Mouse (Mus musculus): Measurements from ENCODE around the gene Gulp1. TPM values are rescaled to one million over a fixed set of nuclear protein-coding genes. Genes with fewer than 3 reads are reported as not detected.

Gene Gulp1
- polyA plus RNA-seq, 1 experiment from 2014 or later: 28.0 TPM

GRCm38 (mm10) chr1:44778251-44778650 is 226.9 kb downstream of the Gulp1 start:
- DNase-seq (ENCODE audit: low spot score) (no peak), ATAC-seq (ENCODE audit: low FRiP score) (no peak)
- H3K36me3 ChIP-seq (ENCODE audit: control insufficient read depth, insufficient read depth, low read length): no peaks in the 10 kb centered on the region
- H3K9ac ChIP-seq (ENCODE audit: low read depth, low read length): no peak overlapping the region
- 76% methylated on average over 1 of the region's 1 CpGs for WGBS
- H3K9me3 ChIP-seq (ENCODE audit: control insufficient read depth, low read length): no peaks in the 10 kb centered on the region
- no peak overlapping the region for H3K4me2 ChIP-seq (replicated peaks; ENCODE audit: low read depth, low read length)
- H3K4me3 ChIP-seq (ENCODE audit: low read depth, low read length): no peak overlapping the region
- H3K27me3 ChIP-seq (ENCODE audit: control insufficient read depth, insufficient read depth, low read length): no peaks in the 10 kb centered on the region
- H3K27ac ChIP-seq (ENCODE audit: low read depth, low read length): no peak overlapping the region
- H3K4me1 ChIP-seq (replicated peaks; ENCODE audit: control insufficient read depth, insufficient read depth, low read length): no peaks in the 10 kb centered on the region

DNA sequence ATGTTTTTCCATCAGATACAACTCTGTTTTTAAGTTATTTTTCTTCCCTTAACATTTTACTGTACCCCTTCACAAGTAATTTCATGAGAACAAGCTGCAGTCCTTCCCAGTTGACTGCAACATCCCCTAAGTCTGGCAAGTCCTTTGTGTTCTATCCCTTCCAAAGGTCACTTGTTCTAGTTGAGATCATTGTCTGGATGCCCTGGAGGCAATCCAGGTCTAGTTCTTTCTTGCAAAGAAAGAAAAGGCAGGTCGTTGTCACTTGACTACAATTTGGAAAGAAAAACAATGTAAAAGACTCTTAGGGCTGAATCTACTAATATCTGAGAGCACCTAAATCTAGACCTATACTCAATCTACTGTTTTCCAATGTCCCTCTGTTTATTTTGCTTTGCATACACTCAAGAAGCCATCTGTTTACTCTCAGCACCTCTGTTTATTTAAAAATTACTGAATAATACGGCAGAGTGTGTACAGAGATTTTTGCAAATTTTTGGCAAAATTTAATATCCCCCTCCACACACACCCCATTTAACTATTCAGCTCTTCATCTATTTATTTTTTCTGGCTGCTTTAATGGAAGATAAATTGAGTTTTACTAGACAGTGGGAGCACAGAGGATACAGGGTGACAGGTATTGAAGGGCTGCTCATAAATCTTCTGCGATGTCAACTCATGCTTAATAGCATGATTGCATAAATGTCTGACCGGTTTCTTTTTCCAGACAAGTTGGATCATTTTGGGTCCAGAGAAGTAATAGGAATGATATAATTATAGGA is 252.5 kb downstream of the Gulp1 start:
- no peak for DNase-seq (ENCODE audit: low spot score)
- no peaks in the 10 kb centered on the region for H3K4me1 ChIP-seq (replicated peaks; ENCODE audit: control insufficient read depth, insufficient read depth, low read length)
- no peak for ATAC-seq (ENCODE audit: low FRiP score)
- no peak overlapping the region for H3K4me3 ChIP-seq (ENCODE audit: low read depth, low read length)
- 77% methylated on average over 4 of the region's 4 CpGs for WGBS
- H3K9me3 ChIP-seq (ENCODE audit: control insufficient read depth, low read length): no peaks in the 10 kb centered on the region
- H3K27me3 ChIP-seq (ENCODE audit: control insufficient read depth, insufficient read depth, low read length): no peaks in the 10 kb centered on the region
- H3K9ac ChIP-seq (ENCODE audit: low read depth, low read length): no peak overlapping the region
- H3K4me2 ChIP-seq (replicated peaks; ENCODE audit: low read depth, low read length): no peak overlapping the region
- H3K36me3 ChIP-seq (ENCODE audit: control insufficient read depth, insufficient read depth, low read length): no peaks in the 10 kb centered on the region
- H3K27ac ChIP-seq (ENCODE audit: low read depth, low read length): no peak overlapping the region

DNA sequence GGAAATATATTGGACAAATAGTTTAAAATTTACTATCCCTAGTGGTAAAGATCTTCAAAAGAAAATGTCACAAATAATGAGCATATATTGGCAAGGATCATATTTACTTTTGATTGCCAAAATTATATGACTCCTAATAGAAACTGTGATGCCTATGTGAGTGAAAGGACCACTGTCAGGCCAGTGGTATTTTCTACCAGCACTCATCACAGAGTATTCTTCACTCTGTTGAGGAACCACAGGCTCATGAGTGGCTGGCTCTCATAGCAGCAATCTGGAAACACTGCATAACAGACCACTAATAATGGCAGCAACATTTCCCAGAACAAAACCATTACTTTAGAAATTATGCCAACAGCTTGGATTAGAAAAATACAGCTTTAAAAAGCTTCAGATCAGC is 255.1 kb downstream of the Gulp1 start:
- Histone ChIP-seq H3K27ac (ENCODE audit: low read depth, low read length) (no peak overlapping the region), H3K4me3 (ENCODE audit: low read depth, low read length) (no peak overlapping the region), H3K4me2 (replicated peaks; ENCODE audit: low read depth, low read length) (no peak overlapping the region), H3K9me3 (ENCODE audit: control insufficient read depth, low read length) (no peaks in the 10 kb centered on the region), H3K27me3 (ENCODE audit: control insufficient read depth, insufficient read depth, low read length) (no peaks in the 10 kb centered on the region), H3K4me1 (replicated peaks; ENCODE audit: control insufficient read depth, insufficient read depth, low read length) (no peaks in the 10 kb centered on the region), H3K36me3 (ENCODE audit: control insufficient read depth, insufficient read depth, low read length) (no peaks in the 10 kb centered on the region), H3K9ac (ENCODE audit: low read depth, low read length) (no peak overlapping the region)
- DNase-seq (ENCODE audit: low spot score) (no peak), ATAC-seq (ENCODE audit: low FRiP score) (no peak)

GRCm38 (mm10) chr1:44810336-44810735 is 259.0 kb downstream of the Gulp1 start:
- Histone ChIP-seq H3K36me3 (ENCODE audit: control insufficient read depth, insufficient read depth, low read length) (no peaks in the 10 kb centered on the region), H3K27ac (ENCODE audit: low read depth, low read length) (no peak overlapping the region), H3K9me3 (ENCODE audit: control insufficient read depth, low read length) (no peaks in the 10 kb centered on the region), H3K4me1 (replicated peaks; ENCODE audit: control insufficient read depth, insufficient read depth, low read length) (no peaks in the 10 kb centered on the region), H3K4me3 (ENCODE audit: low read depth, low read length) (no peak overlapping the region), H3K9ac (ENCODE audit: low read depth, low read length) (no peak overlapping the region), H3K27me3 (ENCODE audit: control insufficient read depth, insufficient read depth, low read length) (no peaks in the 10 kb centered on the region), H3K4me2 (replicated peaks; ENCODE audit: low read depth, low read length) (no peak overlapping the region)
- ATAC-seq (ENCODE audit: low FRiP score) (no peak), DNase-seq (ENCODE audit: low spot score) (no peak)
- WGBS: 88% methylated on average over 2 of the region's 2 CpGs

DNA sequence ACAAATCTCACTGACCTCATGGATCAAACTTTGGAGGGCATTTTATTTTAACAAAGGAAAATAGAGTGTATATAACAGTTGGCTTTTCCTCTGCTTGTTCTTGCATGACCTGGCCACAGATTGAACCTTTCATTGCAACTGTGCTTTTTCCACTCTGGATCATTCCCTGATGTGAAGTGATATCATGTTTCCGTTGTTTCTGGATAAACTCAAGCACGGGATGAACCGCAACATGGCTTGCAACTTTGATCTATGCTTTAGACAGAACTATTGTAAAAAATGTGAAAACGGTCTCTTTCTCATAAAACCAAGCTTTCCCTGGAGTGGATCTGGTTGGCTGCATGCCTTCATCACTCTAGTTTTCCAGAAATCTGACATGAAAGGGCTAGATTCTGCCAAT is 282.6 kb downstream of the Gulp1 start:
- Histone ChIP-seq H3K27me3 (ENCODE audit: control insufficient read depth, insufficient read depth, low read length) (no peaks in the 10 kb centered on the region), H3K27ac (ENCODE audit: low read depth, low read length) (no peak overlapping the region), H3K4me2 (replicated peaks; ENCODE audit: low read depth, low read length) (no peak overlapping the region), H3K9me3 (ENCODE audit: control insufficient read depth, low read length) (no peaks in the 10 kb centered on the region), H3K9ac (ENCODE audit: low read depth, low read length) (no peak overlapping the region), H3K36me3 (ENCODE audit: control insufficient read depth, insufficient read depth, low read length) (no peaks in the 10 kb centered on the region), H3K4me3 (ENCODE audit: low read depth, low read length) (no peak overlapping the region), H3K4me1 (replicated peaks; ENCODE audit: control insufficient read depth, insufficient read depth, low read length) (no peaks in the 10 kb centered on the region)
- DNase-seq (ENCODE audit: low spot score) (no peak), ATAC-seq (ENCODE audit: low FRiP score) (no peak)
- WGBS: 79% methylated on average over 4 of the region's 4 CpGs

Measured in hindbrain, embryonic 11.5 days (tissue).